Mouse (Mus musculus): ENCODE results near the gene Rnf151. TPM values are rescaled to one million over a fixed set of nuclear protein-coding genes. Genes with fewer than 3 reads are reported as not detected.

The Rnf151 gene
- total RNA-seq (2015) (not detected in 2 replicates), total RNA-seq (2017) (not detected in 2 replicates)

- no peak for ATAC-seq (ENCODE audit: poor library complexity, severe bottlenecking)
These were observed at the start of gene Rnf151, which contains the start of gene Rps2 for GRCm38 (mm10) chr17:24717943-24718342. Gene Rnf151, minus strand, starts transcription at chr17:24718063. Gene Rps2, plus strand, starts transcription at chr17:24718116.

- ATAC-seq (ENCODE audit: poor library complexity, severe bottlenecking): no peak
These were observed 48.5 kb upstream of the Rnf151 start for GRCm38 (mm10) chr17:24766266-24766875.

GRCm38 (mm10) chr17:24765016-24765905, 47.4 kb upstream of the Rnf151 start:
- ATAC-seq (ENCODE audit: poor library complexity, severe bottlenecking): no peak

GRCm38 (mm10) chr17:24761121-24761520, 43.3 kb upstream of the Rnf151 start:
- ATAC-seq (ENCODE audit: poor library complexity, severe bottlenecking): no peak

GRCm38 (mm10) chr17:24757394-24757793, 39.5 kb upstream of the Rnf151 start:
- ATAC-seq (ENCODE audit: poor library complexity, severe bottlenecking): no peak

- peak; percentile 52 for ATAC-seq (ENCODE audit: poor library complexity, severe bottlenecking)
These were observed 34.8 kb upstream of the Rnf151 start, which contains the start of gene Hs3st6 for GRCm38 (mm10) chr17:24752415-24753394. Gene Hs3st6, plus strand, starts transcription at chr17:24752988.

GRCm38 (mm10) chr17:24751528-24751927, 33.7 kb upstream of the Rnf151 start:
- no peak for ATAC-seq (ENCODE audit: poor library complexity, severe bottlenecking)

- ATAC-seq (ENCODE audit: poor library complexity, severe bottlenecking): no peak
These were observed 29.1 kb upstream of the Rnf151 start for GRCm38 (mm10) chr17:24746986-24747385.

- peak; percentile 77 for ATAC-seq (ENCODE audit: poor library complexity, severe bottlenecking)
These were observed 27.9 kb upstream of the Rnf151 start for GRCm38 (mm10) chr17:24745526-24746497.

GRCm38 (mm10) chr17:24744381-24744780, 26.5 kb upstream of the Rnf151 start:
- no peak for ATAC-seq (ENCODE audit: poor library complexity, severe bottlenecking)

GRCm38 (mm10) chr17:24743896-24744295, 26.0 kb upstream of the Rnf151 start:
- ATAC-seq (ENCODE audit: poor library complexity, severe bottlenecking): no peak

GRCm38 (mm10) chr17:24742307-24742706, 24.4 kb upstream of the Rnf151 start:
- peak; percentile 45 for ATAC-seq (ENCODE audit: poor library complexity, severe bottlenecking)

- ATAC-seq (ENCODE audit: poor library complexity, severe bottlenecking): no peak
These were observed 22.1 kb upstream of the Rnf151 start for GRCm38 (mm10) chr17:24739926-24740325.

- ATAC-seq (ENCODE audit: poor library complexity, severe bottlenecking): no peak
These were observed 20.4 kb upstream of the Rnf151 start for GRCm38 (mm10) chr17:24738238-24738637.

- ATAC-seq (ENCODE audit: poor library complexity, severe bottlenecking): peak; percentile 51
These were observed 19.4 kb upstream of the Rnf151 start for GRCm38 (mm10) chr17:24737135-24737810.

- ATAC-seq (ENCODE audit: poor library complexity, severe bottlenecking): peak; percentile 86
These were observed 18.6 kb upstream of the Rnf151 start, which contains the start of gene Msrb1 for GRCm38 (mm10) chr17:24736330-24737051. Gene Msrb1, plus strand, starts transcription at chr17:24736642.

GRCm38 (mm10) chr17:24735446-24735845, 17.6 kb upstream of the Rnf151 start:
- no peak for ATAC-seq (ENCODE audit: poor library complexity, severe bottlenecking)

GRCm38 (mm10) chr17:24734513-24734912, 16.6 kb upstream of the Rnf151 start:
- no peak for ATAC-seq (ENCODE audit: poor library complexity, severe bottlenecking)
